Mouse (Mus musculus): Measurements from ENCODE around the gene Olfr809. TPM values are rescaled to one million over a fixed set of nuclear protein-coding genes. Genes with fewer than 3 reads are reported as not detected.

The Olfr809 gene
- total RNA-seq (2021), result not detected

GRCm38 (mm10) chr10:129774338-129774737, at the start of gene Olfr809:
Gene Olfr809, plus strand, starts transcription at chr10:129774638.
- no peak for DNase-seq

GRCm38 (mm10) chr10:129729275-129729674, 45.2 kb upstream of the Olfr809 start, which contains the start of gene Olfr805:
Gene Olfr805, minus strand, starts transcription at chr10:129729375.
- DNase-seq, result no peak

GRCm38 (mm10) chr10:129741821-129742220, 32.6 kb upstream of the Olfr809 start, which contains the start of gene Olfr806:
Gene Olfr806, minus strand, starts transcription at chr10:129741921.
- no peak for DNase-seq

- no peak for DNase-seq
Observed at GRCm38 (mm10) chr10:129757693-129758092, 16.7 kb upstream of the Olfr809 start, which contains the start of gene Olfr807. Gene Olfr807, minus strand, starts transcription at chr10:129757793.

GRCm38 (mm10) chr10:129765182-129765581, 9.3 kb upstream of the Olfr809 start, which contains the start of gene Olfr808:
Gene Olfr808, plus strand, starts transcription at chr10:129765482.
- no peak for DNase-seq

- no peak for DNase-seq
Observed at GRCm38 (mm10) chr10:129778123-129778522, 3.7 kb downstream of the Olfr809 start.

- no peak for DNase-seq
Observed at GRCm38 (mm10) chr10:129794817-129795216, 20.4 kb downstream of the Olfr809 start, which contains the start of gene Olfr810. Gene Olfr810, minus strand, starts transcription at chr10:129794917.

- DNase-seq, result no peak
Observed at GRCm38 (mm10) chr10:129804296-129804695, 29.9 kb downstream of the Olfr809 start, which contains the start of gene Olfr811. Gene Olfr811, minus strand, starts transcription at chr10:129804396.

Small RNA genes within 50 kb of the gene (microRNA-seq; reads per million reads assigned to microRNA genes)
- 0 reads per million in 2 experiments for gene Gm24485

Other genes with a start within 250 kb of the Olfr809 start
- gene Olfr792, start 235.5 kb upstream of the Olfr809 start, total RNA-seq (2021), result not detected
- not detected for gene Olfr794, start 207.0 kb upstream of the Olfr809 start, total RNA-seq (2021)
- not detected for gene Olfr796, start 162.1 kb upstream of the Olfr809 start, total RNA-seq (2021)
- gene Olfr798, start 146.7 kb upstream of the Olfr809 start, total RNA-seq (2021), result not detected
- not detected for gene Olfr799, start 137.2 kb upstream of the Olfr809 start, total RNA-seq (2021)
- gene Olfr800, start 116.9 kb upstream of the Olfr809 start, total RNA-seq (2021), result not detected
- gene Olfr801, start 100.8 kb upstream of the Olfr809 start, total RNA-seq (2021), result not detected
- gene Olfr802, start 86.5 kb upstream of the Olfr809 start, total RNA-seq (2021), result not detected
- not detected for gene Olfr803, start 80.4 kb upstream of the Olfr809 start, total RNA-seq (2021)
- gene Olfr804, start 71.4 kb upstream of the Olfr809 start, total RNA-seq (2021), result not detected
- not detected for gene Olfr805, start 45.3 kb upstream of the Olfr809 start, total RNA-seq (2021)
- gene Olfr806, start 32.7 kb upstream of the Olfr809 start, total RNA-seq (2021), result not detected
- gene Olfr807, start 16.8 kb upstream of the Olfr809 start, total RNA-seq (2021), result not detected
- not detected for gene Olfr808, start 9.2 kb upstream of the Olfr809 start, total RNA-seq (2021)
- not detected for gene Olfr810, start 20.3 kb downstream of the Olfr809 start, total RNA-seq (2021)
- gene Olfr811, start 29.8 kb downstream of the Olfr809 start, total RNA-seq (2021), result not detected
- not detected for gene Olfr812, start 71.5 kb downstream of the Olfr809 start, total RNA-seq (2021)
- not detected for gene Olfr813, start 80.7 kb downstream of the Olfr809 start, total RNA-seq (2021)
- not detected for gene Olfr814, start 105.2 kb downstream of the Olfr809 start, total RNA-seq (2021)
- gene Olfr815, start 131.2 kb downstream of the Olfr809 start, total RNA-seq (2021), result not detected
- not detected for gene Olfr816, start 141.0 kb downstream of the Olfr809 start, total RNA-seq (2021)
- gene Olfr818, start 174.5 kb downstream of the Olfr809 start, total RNA-seq (2021), result not detected
- not detected for gene Olfr819, start 192.6 kb downstream of the Olfr809 start, total RNA-seq (2021)
- not detected for gene Olfr247, start 201.5 kb downstream of the Olfr809 start, total RNA-seq (2021)
- gene Gm10310, start 210.4 kb downstream of the Olfr809 start, total RNA-seq (2021), result not detected
- not detected for gene Olfr820, start 238.0 kb downstream of the Olfr809 start, total RNA-seq (2021)

Measured in heart, postnatal 4 days (tissue).